Comparison of ENCODE assay signal across 8 mouse cellular contexts in the genomic region with DNA sequence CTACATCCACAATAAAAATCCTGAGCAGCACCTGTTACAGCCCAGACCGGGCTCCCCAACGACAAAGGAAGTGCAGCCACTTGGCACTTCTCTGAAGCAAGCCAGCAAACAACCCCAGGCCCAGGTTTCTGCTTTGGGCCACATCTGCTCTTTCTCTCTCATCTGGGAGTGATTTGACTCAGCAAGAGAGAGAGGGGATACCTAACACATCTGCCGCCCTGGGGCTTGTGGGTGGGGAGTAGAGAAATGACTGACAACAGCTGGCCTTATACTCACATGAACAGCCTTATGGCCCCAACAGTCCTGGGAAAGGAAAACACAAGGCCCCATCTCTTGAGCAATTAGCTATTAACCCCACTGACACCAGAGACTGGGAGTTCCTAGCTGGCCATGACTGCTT.
DNase-seq lines count a peak whose midpoint lies in the region; ATAC-seq lines count a peak whose summit lies in the region.

No protein-coding gene starts in this region.

- ATAC-seq in granulocyte monocyte progenitor cell, adult 5-6 weeks (replicated peaks; ENCODE audit: poor library complexity, severe bottlenecking), result peak; percentile 35

- peak; percentile 12 to 25 for DNase-seq in lung, postnatal 4 days
- no peak for DNase-seq in lung, postnatal 14 days
- DNase-seq in mesoderm, embryonic 11.5 days (ENCODE audit: low read depth, low spot score), result peak; percentile 52
- DNase-seq in yolk sac, embryonic 10.5 days (ENCODE audit: low spot score), result peak; percentile 18
- no peak for DNase-seq in adrenal gland, adult (ENCODE audit: inconsistent age in 2 of 2, low spot score in 1 of 2)
- no peak for DNase-seq in cerebellum, adult 11 months
- DNase-seq in adrenal gland, postnatal 25 days, result no peak

Comparison
In these comparisons a context has a peak if more than half of its experiments do, and no peak if none do; other contexts are left out.
1. DNase-seq: peak in lung, postnatal 4 days (2 of 2), mesoderm, embryonic 11.5 days (single experiment) and yolk sac, embryonic 10.5 days (single experiment); none in lung, postnatal 14 days (single experiment), adrenal gland, adult (0 of 2), cerebellum, adult 11 months (single experiment) and adrenal gland, postnatal 25 days (single experiment).